Mouse (Mus musculus): ENCODE results near the gene Prmt2. TPM values are rescaled to one million over a fixed set of nuclear protein-coding genes. Genes with fewer than 3 reads are reported as not detected.

The Prmt2 gene
- polyA plus RNA-seq, 1 experiment = 4.7 TPM

DNA sequence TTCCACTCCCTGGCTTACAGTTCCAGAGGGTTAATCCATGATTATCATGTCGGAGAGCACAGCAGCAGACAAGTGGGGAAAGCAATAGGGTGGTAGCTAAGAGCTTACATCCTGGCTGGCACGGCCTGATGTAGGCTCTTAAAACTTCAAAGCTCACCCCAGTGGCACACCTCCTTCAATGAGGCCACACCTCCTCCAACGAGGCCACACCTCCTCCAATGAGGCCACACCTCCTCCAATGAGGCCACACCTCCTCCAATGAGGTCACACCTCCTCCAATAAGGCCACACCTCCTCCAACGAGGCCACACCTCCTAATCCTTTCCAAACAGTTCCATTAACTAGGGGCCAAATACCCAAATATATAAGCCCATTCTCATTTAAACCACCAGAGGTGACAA lies 23.5 kb downstream of the Prmt2 start:
- WGBS = 71% methylated on average over 4 of the region's 4 CpGs
- H3K27ac ChIP-seq (ENCODE audit: control insufficient read depth, insufficient read depth, low read depth, low read length, poor library complexity) = no peak overlapping the region
- TF ChIP-seq CTCF (IDR thresholded peaks at IDR 0.05; ENCODE audit: control insufficient read depth, insufficient read depth, low read length) (no peak), POLR2A (IDR thresholded peaks at IDR 0.05; ENCODE audit: borderline replicate concordance, control insufficient read depth, low read depth, low read length) (no peak)
- no peak overlapping the region for H3K4me3 ChIP-seq (replicated peaks; ENCODE audit: control insufficient read depth, low read depth, low read length)
- H3K4me1 ChIP-seq (ENCODE audit: control insufficient read depth, insufficient read depth, low read length) = no peaks in the 10 kb centered on the region; the same call in 1 of the 2 replicates

DNA sequence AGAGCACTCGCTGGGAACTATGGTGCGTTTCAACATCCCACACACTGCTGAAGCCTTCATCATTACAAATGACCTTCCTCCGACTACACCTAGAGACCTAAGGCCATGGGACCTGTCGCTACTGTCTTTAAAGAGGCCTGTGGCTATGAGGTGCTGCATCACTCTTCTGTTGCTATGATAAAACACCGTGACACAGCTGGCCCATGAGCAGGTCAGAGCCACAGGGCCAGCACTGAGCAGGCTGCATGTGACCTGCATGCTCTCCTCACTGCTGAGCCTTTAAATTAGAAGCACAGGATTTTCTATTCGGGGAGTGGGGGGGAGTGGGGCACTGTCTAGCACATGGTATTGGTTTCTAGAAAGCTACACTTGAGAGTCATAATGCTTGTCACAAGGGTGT lies 25.5 kb downstream of the Prmt2 start:
- WGBS = 87% methylated on average over 6 of the region's 6 CpGs
- TF ChIP-seq CTCF (IDR thresholded peaks at IDR 0.05; ENCODE audit: control insufficient read depth, insufficient read depth, low read length) (no peak), POLR2A (IDR thresholded peaks at IDR 0.05; ENCODE audit: borderline replicate concordance, control insufficient read depth, low read depth, low read length) (no peak)
- H3K4me1 ChIP-seq (ENCODE audit: control insufficient read depth, insufficient read depth, low read length) = no peaks in the 10 kb centered on the region; the same call in 1 of the 2 replicates
- H3K27ac ChIP-seq (ENCODE audit: control insufficient read depth, insufficient read depth, low read depth, low read length, poor library complexity) = no peak overlapping the region
- no peak overlapping the region for H3K4me3 ChIP-seq (replicated peaks; ENCODE audit: control insufficient read depth, low read depth, low read length)

DNA sequence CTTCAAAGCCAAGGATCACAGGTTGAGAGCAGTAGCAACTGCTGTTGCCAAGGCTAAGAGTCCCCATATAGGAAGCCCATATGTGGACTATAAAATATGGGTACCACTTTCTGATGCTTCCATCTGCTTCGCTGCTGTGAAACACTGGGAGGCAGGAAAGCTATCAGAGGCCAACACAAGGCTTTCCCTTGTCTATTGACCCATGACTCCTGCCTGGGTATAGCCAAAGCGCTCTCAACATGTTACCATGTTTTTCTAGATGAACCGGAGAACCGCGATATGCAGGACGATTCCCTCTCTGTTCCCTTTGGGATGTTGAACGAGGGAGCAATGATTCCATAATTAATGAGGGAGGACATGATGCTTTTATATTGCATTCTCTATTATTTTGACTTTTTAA lies 26.9 kb downstream of the Prmt2 start:
- no peak overlapping the region for H3K4me3 ChIP-seq (replicated peaks; ENCODE audit: control insufficient read depth, low read depth, low read length)
- H3K4me1 ChIP-seq (ENCODE audit: control insufficient read depth, insufficient read depth, low read length) = no peaks in the 10 kb centered on the region; the same call in 1 of the 2 replicates
- 89% methylated on average over 7 of the region's 7 CpGs for WGBS
- H3K27ac ChIP-seq (ENCODE audit: control insufficient read depth, insufficient read depth, low read depth, low read length, poor library complexity) = no peak overlapping the region
- no peak for TF ChIP-seq CTCF (IDR thresholded peaks at IDR 0.05; ENCODE audit: control insufficient read depth, insufficient read depth, low read length)
- no peak for TF ChIP-seq POLR2A (IDR thresholded peaks at IDR 0.05; ENCODE audit: borderline replicate concordance, control insufficient read depth, low read depth, low read length)

DNA sequence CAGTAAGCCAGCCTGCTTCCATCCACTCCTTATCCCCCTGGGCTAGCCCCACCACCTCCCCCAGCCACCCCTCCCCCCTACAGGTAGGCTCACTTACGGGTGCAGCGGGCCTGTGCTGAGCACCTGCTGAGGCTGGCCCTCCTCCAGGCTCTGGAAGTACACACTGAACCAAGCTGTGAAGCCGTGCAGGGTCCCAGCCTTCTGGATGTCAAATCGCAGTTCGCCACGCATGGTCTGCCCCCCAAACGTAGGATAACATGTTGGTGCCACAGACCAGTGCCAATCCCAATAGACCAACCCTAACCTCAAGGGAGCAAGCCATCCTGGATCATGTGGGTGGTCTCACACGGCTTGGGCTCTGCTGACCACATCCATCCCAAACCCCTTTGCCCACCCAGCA lies 28.4 kb downstream of the Prmt2 start:
- H3K4me3 ChIP-seq (replicated peaks; ENCODE audit: control insufficient read depth, low read depth, low read length) = no peak overlapping the region
- H3K27ac ChIP-seq (ENCODE audit: control insufficient read depth, insufficient read depth, low read depth, low read length, poor library complexity) = no peak overlapping the region
- no peak for TF ChIP-seq CTCF (IDR thresholded peaks at IDR 0.05; ENCODE audit: control insufficient read depth, insufficient read depth, low read length)
- WGBS = 87% methylated on average over 8 of the region's 8 CpGs
- H3K4me1 ChIP-seq (ENCODE audit: control insufficient read depth, insufficient read depth, low read length) = no peaks in the 10 kb centered on the region; the same call in 1 of the 2 replicates

DNA sequence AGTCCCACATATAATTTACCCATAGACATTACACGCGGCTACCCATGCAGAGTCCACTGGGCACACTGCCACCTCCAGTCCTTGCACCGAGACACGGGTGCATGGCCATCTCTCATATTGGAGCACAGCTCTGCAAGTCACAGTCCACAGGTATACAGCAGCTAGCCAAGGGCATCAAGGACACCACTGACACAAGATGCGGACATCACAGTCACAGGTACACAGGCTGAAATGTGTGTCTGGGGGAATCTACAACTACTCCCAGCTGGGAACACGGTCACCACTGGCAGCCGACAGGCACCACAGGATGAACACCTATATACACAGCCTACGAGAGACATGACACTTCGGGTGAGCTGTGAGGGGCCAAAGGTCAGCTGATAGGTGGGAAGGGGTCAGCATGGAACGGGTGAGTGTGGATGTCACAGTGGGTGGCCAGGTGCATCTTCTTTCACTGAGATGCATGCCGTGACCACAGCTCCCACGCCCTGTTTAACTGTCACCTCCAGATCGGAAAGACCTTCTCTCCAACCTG lies 30.3 kb downstream of the Prmt2 start:
- WGBS = 89% methylated on average over 13 of the region's 13 CpGs
- TF ChIP-seq CTCF (IDR thresholded peaks at IDR 0.05; ENCODE audit: control insufficient read depth, insufficient read depth, low read length) (no peak), POLR2A (IDR thresholded peaks at IDR 0.05; ENCODE audit: borderline replicate concordance, control insufficient read depth, low read depth, low read length) (no peak)
- Histone ChIP-seq H3K27ac (ENCODE audit: control insufficient read depth, insufficient read depth, low read depth, low read length, poor library complexity) (no peak overlapping the region), H3K4me3 (replicated peaks; ENCODE audit: control insufficient read depth, low read depth, low read length) (no peak overlapping the region), H3K4me1 (ENCODE audit: control insufficient read depth, insufficient read depth, low read length) (no peaks in the 10 kb centered on the region; the same call in 1 of the 2 replicates)

DNA sequence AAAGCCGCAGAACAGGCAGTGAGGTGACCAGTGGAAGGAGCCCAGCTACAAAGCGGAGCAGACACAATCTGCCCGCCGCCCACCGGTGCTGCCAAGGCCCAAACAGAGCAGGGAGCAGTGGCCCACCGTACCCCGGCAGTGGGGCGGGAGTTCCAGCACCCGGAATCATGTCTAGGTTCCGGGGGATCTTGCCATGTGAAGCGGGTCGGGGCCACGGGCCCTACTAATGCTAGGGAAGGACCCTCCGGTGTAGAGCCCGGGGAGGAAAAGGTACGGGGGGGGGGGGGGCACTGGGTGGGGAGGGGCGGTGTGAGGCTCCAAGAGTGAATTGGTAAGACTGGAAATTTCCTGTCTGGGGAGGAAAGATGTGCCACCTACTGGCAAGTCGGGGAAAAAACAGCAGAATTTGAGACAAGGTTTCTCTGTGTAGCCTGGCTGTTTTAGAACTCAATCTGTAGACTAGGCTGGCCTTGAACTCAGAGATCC lies 33.8 kb downstream of the Prmt2 start:
- H3K27ac ChIP-seq (ENCODE audit: control insufficient read depth, insufficient read depth, low read depth, low read length, poor library complexity) = no peak overlapping the region
- WGBS = 15% methylated on average over 18 of the region's 18 CpGs
- no peak overlapping the region for H3K4me3 ChIP-seq (replicated peaks; ENCODE audit: control insufficient read depth, low read depth, low read length)
- TF ChIP-seq POLR2A (IDR thresholded peaks at IDR 0.05; ENCODE audit: borderline replicate concordance, control insufficient read depth, low read depth, low read length) (no peak), CTCF (IDR thresholded peaks at IDR 0.05; ENCODE audit: control insufficient read depth, insufficient read depth, low read length) (no peak)
- H3K4me1 ChIP-seq (ENCODE audit: control insufficient read depth, insufficient read depth, low read length) = no peaks in the 10 kb centered on the region

- peak; percentile 31 for TF ChIP-seq CTCF (IDR thresholded peaks at IDR 0.05; ENCODE audit: control insufficient read depth, insufficient read depth, low read length)
- no peak for TF ChIP-seq POLR2A (IDR thresholded peaks at IDR 0.05; ENCODE audit: borderline replicate concordance, control insufficient read depth, low read depth, low read length)
- WGBS = 23% methylated on average over 7 of the region's 7 CpGs
- H3K4me1 ChIP-seq (ENCODE audit: control insufficient read depth, insufficient read depth, low read length) = no peaks in the 10 kb centered on the region
- H3K4me3 ChIP-seq (replicated peaks; ENCODE audit: control insufficient read depth, low read depth, low read length) = no peak overlapping the region
- H3K27ac ChIP-seq (ENCODE audit: control insufficient read depth, insufficient read depth, low read depth, low read length, poor library complexity) = no peak overlapping the region
Observed at GRCm38 (mm10) chr10:76201978-76202377, 35.7 kb downstream of the Prmt2 start.

DNA sequence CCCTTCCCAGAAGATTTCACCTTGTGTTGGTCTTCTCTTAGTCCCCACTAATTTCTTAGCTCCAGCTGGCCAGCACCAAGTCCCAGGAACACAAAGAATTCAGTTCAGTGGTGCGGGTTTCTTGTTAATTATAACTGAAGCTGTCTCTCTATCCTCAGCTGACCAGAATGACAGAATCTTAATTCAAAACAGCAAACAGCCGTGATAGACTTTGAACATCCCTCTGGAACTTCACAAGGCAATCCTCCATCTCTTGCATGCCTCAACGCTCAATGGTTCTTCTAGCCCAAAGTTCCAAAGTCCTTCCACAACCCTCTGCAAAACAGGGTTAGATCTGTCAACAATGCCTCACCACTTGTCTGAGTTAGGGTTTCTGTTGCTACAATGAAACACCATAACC lies 36.2 kb downstream of the Prmt2 start:
- Histone ChIP-seq H3K4me3 (replicated peaks; ENCODE audit: control insufficient read depth, low read depth, low read length) (no peak overlapping the region), H3K27ac (ENCODE audit: control insufficient read depth, insufficient read depth, low read depth, low read length, poor library complexity) (no peak overlapping the region), H3K4me1 (ENCODE audit: control insufficient read depth, insufficient read depth, low read length) (no peaks in the 10 kb centered on the region)
- TF ChIP-seq POLR2A (IDR thresholded peaks at IDR 0.05; ENCODE audit: borderline replicate concordance, control insufficient read depth, low read depth, low read length) = no peak
- no peak for TF ChIP-seq CTCF (IDR thresholded peaks at IDR 0.05; ENCODE audit: control insufficient read depth, insufficient read depth, low read length)
- WGBS = 71% methylated on average over 3 of the region's 3 CpGs

- TF ChIP-seq CTCF (IDR thresholded peaks at IDR 0.05; ENCODE audit: control insufficient read depth, insufficient read depth, low read length) (no peak), POLR2A (IDR thresholded peaks at IDR 0.05; ENCODE audit: borderline replicate concordance, control insufficient read depth, low read depth, low read length) (no peak)
- H3K4me3 ChIP-seq (replicated peaks; ENCODE audit: control insufficient read depth, low read depth, low read length) = no peak overlapping the region
- 60% methylated on average over 1 of the region's 1 CpGs for WGBS
- H3K4me1 ChIP-seq (ENCODE audit: control insufficient read depth, insufficient read depth, low read length) = no peaks in the 10 kb centered on the region
- H3K27ac ChIP-seq (ENCODE audit: control insufficient read depth, insufficient read depth, low read depth, low read length, poor library complexity) = no peak overlapping the region
Observed at GRCm38 (mm10) chr10:76188010-76188409, 49.7 kb downstream of the Prmt2 start.
